Mouse (Mus musculus): ENCODE results near the gene Ube2e3.
A peak's percentile ranks its signal among the peaks of the same experiment; 100 is the strongest.

Ube2e3 gene

GRCm38 (mm10) chr2:78867726-78868510 lies at the start of gene Ube2e3:
TSS of gene Ube2e3 (plus strand) at chr2:78868124.
- DNase-seq = no peak

GRCm38 (mm10) chr2:78829887-78830286 lies 38.0 kb upstream of the Ube2e3 start:
- DNase-seq = no peak

- DNase-seq = no peak
These were observed 26.3 kb upstream of the Ube2e3 start for GRCm38 (mm10) chr2:78841494-78842224.

DNA sequence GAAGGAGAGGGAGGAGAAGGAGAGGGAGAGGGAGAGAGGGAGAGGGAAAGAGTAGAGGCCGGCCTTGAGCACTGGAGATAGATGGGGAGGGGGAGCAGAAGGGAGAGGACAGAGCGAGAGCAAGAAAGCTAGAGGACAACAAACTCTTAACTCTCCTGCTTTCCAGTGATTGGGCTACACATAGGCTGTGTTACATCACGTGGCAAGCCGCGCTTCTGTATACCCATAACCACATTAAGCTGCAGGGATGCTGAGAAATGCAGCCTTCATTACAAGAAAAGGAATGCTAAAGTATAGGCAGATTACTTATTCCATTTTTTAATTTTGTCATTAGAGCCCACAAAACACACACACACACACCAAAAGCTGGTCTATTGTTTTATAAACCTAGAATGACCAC lies 23.6 kb upstream of the Ube2e3 start:
- DNase-seq = no peak

GRCm38 (mm10) chr2:78845274-78845673 lies 22.6 kb upstream of the Ube2e3 start:
- no peak for DNase-seq

DNA sequence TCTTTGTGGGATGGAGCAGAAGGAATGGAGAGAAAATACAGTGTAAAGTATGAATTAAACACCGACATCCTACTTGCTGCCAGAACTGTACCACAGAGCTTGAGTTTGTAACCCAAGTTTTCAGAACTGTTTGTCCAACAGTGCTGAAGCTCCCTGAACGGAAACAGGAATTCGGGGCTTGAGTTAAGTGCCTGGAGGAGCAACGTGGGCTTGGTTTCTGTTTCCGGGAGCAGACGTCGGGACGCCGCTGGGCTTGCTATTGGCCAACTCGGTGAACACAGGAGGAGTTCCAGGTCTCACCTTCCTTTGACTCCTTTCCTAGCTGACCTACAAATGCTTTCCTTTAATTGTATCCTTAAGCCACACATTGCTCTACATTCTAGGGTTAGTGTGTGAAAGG lies 22.2 kb upstream of the Ube2e3 start:
- DNase-seq = no peak

DNA sequence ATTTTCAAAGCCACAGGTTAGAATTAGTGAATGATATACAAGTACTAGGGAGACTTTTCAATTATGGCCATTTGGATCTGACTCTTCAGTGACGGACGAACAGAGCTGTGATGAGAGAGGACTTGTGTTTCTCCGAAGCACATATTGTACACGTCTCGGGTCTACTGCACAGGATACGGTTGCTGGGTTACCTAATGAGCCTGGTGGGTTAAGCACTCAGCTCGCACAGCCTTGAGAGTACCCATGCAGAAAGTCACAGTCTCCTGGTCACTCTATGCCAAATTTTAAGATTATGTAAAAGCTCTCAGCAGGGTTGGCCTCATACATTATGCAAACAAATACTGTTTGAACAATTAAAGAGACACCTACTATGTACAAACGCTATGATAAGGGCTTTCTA lies 13.6 kb upstream of the Ube2e3 start:
- DNase-seq = no peak

GRCm38 (mm10) chr2:78858628-78859027 lies 9.3 kb upstream of the Ube2e3 start:
- DNase-seq = no peak

DNA sequence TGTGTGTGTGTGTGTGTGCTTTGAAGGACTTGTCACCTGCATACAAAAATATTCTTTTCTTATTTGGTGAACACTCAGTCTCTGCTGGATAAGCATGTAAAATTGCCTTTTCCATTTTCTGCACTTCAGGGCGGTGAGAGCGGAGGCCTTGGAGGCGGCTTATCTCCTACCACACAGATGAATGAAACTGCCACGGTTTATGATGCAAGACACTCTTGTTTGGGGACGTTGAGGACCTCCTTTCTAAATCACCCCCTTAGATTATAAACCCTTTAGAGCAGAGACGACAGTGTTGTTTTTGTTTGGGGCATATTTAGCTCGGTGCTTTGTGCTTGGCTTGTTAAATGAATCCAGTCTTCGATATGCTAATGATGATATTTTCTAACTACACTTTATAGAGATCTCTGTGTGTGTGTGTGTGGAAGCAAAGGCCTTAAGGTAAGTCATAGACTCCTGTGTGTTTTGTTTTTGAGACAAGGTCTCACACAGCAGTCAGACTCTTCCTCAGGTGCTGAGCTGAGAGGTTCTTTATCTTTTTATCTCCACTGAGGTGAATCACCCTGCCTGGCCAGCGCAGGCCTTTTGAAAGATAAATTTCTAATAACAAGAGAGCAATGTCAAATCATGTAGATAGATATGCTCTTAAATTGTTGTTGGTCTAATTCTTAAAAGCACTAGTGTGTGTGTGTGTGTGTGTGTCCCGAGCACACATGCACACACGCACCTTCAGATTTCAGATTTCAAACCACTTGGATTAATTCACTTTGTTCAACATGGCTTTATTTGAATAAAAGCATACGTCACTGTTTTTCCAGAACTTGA lies 8.4 kb upstream of the Ube2e3 start:
- DNase-seq = no peak

DNA sequence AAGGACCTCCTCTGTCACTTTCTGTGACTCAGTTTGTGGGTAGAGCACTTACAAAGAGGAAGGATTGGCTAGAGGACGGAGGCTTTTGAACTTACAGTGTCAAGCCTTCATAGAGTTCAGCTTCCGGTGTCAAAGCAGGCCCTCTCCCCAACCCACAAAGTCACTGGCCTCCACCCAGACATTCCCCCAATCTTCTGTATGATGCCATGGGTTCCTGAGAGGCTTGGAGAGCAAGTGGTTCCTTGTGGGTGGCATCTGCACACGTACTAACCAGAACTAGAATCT lies 7.9 kb upstream of the Ube2e3 start:
- DNase-seq = no peak

DNA sequence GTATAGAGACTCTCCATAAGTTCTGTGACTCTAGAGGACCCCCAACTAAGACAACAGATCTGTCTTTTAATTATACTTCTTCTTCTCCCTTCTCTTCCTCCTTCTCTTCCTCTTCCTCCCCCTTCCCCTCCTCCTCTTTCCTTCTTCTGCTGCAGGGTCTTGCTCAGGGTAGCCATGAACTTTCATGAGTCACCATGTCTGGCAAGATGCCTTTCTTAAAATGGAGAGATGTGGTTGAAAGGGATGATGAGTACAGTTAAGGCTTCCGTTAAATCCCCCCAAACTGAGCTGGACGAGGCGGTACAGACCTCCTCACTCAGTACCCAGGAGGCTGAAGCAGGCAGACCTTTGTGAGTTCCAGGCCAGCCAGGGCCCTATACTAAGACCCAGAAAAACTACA lies 3.8 kb upstream of the Ube2e3 start:
- DNase-seq = no peak

DNA sequence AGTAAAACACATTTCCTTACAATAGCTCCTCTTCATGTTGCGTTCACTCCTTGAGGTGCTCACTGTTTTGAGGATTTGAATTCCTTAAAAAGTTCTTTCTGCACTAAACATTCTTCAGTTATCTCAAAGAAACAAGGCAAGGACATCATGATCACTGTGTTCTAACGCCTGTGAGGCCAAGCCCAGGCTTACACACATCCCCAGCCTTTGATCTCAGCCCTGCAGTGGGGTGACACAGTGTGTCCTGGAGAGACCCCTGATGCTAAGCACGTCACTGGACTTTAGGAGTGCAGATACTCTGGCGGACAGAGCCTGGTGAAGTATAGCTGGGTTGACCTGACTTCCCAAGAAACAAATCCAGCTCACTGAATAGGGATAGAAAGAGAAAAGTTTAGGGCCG lies 3.1 kb upstream of the Ube2e3 start:
- no peak for DNase-seq

- peak; percentile 88 to 92 for DNase-seq
These were observed 559 bp downstream of the Ube2e3 start for GRCm38 (mm10) chr2:78868511-78868854.

GRCm38 (mm10) chr2:78868951-78869720 lies 1.2 kb downstream of the Ube2e3 start:
- peak; percentile 84 to 87 for DNase-seq

GRCm38 (mm10) chr2:78869721-78870442 lies 2.0 kb downstream of the Ube2e3 start:
- peak; percentile 67 to 71 for DNase-seq

DNA sequence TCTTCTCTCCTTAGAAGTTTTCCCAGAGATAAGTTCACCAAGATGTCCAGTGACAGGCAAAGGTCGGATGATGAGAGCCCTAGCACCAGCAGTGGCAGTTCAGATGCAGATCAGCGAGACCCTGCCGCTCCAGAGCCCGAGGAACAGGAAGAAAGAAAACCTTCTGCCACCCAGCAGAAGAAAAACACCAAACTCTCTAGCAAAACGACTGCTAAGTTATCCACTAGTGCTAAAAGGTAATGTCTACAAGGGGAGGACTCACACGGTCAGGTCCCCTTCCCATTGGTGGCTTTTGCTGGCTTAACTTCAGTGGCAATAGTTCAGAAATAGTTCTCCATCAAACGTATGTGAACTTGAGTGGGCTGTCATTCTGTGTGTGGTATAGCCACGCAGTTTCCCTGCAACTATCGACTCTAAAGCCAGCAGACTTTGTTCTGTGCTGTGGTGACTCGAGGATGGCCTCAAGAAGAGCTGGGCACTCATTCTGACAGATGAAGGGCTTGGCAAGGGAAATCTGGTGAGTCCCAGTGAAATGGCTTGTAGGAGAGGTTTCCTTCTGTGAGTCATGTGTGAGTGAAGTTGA lies 2.6 kb downstream of the Ube2e3 start:
- peak; percentile 21 to 43 for DNase-seq

GRCm38 (mm10) chr2:78871971-78872860 lies 4.3 kb downstream of the Ube2e3 start:
- peak; percentile 42 to 59 for DNase-seq

- DNase-seq = peak in 1 of 2 experiments; percentile 14
These were observed 6.0 kb downstream of the Ube2e3 start for GRCm38 (mm10) chr2:78873946-78874345.

DNA sequence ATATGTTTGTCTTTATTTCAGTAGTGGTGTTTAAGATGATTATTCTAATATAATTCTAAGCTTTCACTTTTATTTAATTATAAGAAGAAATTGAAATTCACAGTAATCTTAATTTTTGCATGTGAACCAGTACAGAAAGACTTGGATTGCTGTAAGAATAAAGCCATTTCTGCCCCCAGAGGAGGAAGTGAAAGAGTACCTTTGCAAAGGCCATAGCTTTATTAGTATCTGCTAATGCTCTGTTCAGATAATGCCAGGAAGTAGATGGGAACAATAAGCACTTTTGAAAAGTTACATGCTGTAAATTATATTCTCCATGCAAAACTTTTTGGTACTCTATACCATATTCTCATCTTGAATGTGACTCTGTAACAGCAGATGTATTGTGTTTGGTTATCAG lies 8.1 kb downstream of the Ube2e3 start:
- no peak for DNase-seq

DNA sequence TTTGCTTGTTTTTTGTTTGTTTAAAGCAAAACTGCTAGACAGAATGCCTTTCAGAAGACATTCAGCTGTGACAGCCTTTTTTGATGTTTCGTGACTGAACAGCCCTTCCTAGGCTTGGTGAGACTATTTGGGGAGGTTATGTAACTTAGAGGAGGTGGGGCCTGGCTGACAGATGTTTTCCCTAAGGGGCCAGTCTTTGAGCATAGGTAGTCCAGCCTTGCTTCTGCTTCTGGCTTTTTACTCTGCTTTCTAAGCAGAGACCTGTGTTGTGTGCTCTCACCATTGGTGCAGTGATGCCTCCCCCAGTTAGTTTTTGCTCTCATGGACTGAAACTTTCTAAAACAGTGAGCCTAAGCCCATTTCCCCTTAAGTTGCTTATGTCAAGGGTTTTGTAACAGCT lies 14.1 kb downstream of the Ube2e3 start:
- no peak for DNase-seq

All from cerebellum, postnatal 14 days (tissue).